Mouse (Mus musculus) heart, adult 2 months (tissue): ENCODE measurements around the gene Pmp22.

Source experiments
- CTCF ChIP-seq: fragments of 200-600 bp; IDR thresholded peaks from 2 replicates; pipeline ENCODE4 v1.8.1; 2022; ENCODE audit warnings: antibody characterized with exemption, mild to moderate bottlenecking, moderate library complexity
- EP300 ChIP-seq: fragments of 200-500 bp; IDR thresholded peaks from 2 replicates; pipeline ENCODE4 v1.6.1; 2011; ENCODE audit warnings: low read depth, low read length, control low read depth; ENCODE audit not compliant: insufficient read depth
- POLR2A ChIP-seq: fragments of 200-500 bp; IDR thresholded peaks from 2 replicates; pipeline ENCODE4 v1.6.1; 2011; ENCODE audit warnings: mild to moderate bottlenecking, low read depth, low read length, control low read depth; ENCODE audit not compliant: insufficient read depth

DNA sequence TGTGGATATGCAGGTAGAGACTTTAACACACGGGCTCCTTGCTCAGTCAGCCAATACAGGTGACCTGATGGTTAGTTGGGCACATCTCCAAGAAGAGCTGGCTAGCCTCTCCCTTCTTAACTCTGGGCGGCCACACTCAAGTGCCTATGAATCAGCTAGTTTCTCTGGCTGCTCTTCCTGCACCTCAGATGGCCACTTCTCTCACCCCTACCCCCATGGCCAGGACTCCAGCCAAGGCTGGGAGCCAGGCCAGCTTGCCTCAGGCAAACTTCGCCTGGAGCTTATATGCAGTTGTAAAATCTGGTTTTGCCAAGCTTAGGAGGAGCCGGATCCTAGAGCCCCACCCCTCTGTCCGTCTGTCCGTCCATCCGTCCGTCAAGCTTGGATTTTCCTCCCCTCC, 1.7 kb downstream of the Pmp22 start:
- TF ChIP-seq EP300 (peak; percentile 72), POLR2A (0 out of 2 replicates have a peak, but pooled peaks have one; percentile 30), CTCF (no peak)
